Mouse (Mus musculus) gastrocnemius, postnatal 14 days (tissue): ENCODE results near the gene Nefh. TPM values are rescaled to one million over a fixed set of nuclear protein-coding genes. Genes with fewer than 3 reads are reported as not detected.

Experiments
- DNase-seq: peaks from one replicate; pipeline ENCODE4 v3.0.0; 2021; ENCODE audit warnings: mixed read lengths
- intact Hi-C: fragments of 180-260 bp; cut with DNase I; formaldehyde crosslinking; loops from one replicate; pipeline ENCODE4 v1.15.1; 2025; ENCODE audit warnings: low total_unique reads
- long read RNA-seq, 2 experiments: library from polyadenylated mRNA; stranded (forward); transcript quantifications; one replicate each; pipeline ENCODE4 v2.0.0; 2021
- total RNA-seq, 2 experiments: library from RNA; stranded (reverse); gene quantifications; 2 replicates each; pipeline ENCODE4 v1.2.3; 2021

Nefh gene
- under 1 TPM; 0.13 to 0.21 TPM for total RNA-seq
- long read RNA-seq, experiment 1, partial matches to known transcripts, result 0 of 1 reads
- long read RNA-seq, experiment 1, other reads (novel, unspliced or antisense), result 0 of 1 reads
- long read RNA-seq, experiment 2, result 0 reads

DNA sequence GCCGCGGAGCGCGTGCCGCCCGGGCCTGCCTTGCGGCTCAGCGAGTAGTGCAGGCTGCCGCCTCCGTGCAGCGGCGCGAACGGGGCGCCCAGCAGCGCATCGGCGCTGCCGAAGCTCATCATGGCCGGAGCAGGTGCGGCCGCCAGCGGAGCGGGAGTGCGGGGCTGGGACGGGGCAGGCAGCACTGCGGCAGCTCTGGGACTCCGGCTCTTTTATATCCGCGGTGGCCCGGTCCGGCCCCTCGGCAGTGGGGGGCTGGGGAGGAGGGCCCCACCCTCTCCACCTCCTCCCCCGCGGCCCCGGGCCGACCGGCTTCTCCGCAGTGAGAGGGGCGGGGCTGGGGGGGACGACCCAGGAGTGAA is at the start of gene Nefh:
TSS of gene Nefh (minus strand) at position 252 of the 362 bp plus-strand sequence.
- no peak for DNase-seq
- intact Hi-C loops, result no loop called here

DNA sequence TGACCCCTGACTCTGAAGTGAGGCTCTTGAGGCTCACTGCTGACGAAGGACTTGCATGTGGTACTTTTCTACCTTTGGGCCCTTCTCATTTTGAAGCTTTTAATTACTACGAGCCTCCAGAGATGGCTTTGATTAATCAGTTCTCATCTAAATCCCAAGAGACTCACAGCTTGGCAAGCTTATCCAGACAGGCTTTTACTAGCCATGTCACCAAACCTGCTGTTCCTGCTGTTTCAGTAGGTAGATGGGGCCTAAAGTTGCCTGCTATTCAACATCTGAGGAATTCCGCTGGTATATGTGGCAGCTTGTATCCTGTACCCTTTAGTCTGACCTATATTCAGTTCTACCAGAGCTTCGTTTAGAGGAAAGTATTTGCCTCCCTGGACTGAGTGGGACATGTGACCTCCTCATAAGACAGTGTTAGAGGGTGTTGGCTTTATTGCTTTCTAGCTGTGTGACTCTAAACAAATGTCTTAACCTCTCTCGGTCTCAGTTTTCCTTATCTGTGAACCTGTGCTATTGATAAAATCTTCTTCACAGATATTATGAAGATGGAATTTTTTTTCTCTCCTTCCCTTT is 48.8 kb upstream of the Nefh start:
- intact Hi-C loops, result no loop called here
- DNase-seq, result no peak

GRCm38 (mm10) chr11:4995676-4996075 is 47.8 kb upstream of the Nefh start:
- intact Hi-C loops, result no loop called here
- DNase-seq, result no peak

- no peak for DNase-seq
- intact Hi-C loops, result no loop called here
These were observed 44.6 kb upstream of the Nefh start for GRCm38 (mm10) chr11:4992471-4992870.

DNA sequence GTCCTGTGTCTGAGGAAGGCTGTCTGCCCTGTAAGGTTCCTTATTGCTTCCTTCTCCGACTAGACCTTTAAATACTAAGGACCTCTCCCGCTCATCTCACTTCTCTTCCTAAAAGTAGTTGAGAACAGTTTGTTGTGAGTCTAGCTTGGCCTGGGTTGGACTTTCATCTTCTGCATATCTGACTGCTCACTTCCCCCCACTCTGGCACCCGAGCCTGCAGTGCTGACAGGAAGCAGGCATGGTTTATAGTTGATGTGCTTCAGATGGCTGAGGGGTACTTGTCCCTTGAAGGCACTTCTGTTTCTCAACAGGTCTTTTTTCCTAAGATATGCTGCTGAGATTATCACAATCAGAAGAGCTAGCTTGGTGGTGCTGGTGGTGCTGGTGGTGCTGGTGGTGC is 41.3 kb upstream of the Nefh start:
- intact Hi-C loops, result no loop called here
- no peak for DNase-seq

DNA sequence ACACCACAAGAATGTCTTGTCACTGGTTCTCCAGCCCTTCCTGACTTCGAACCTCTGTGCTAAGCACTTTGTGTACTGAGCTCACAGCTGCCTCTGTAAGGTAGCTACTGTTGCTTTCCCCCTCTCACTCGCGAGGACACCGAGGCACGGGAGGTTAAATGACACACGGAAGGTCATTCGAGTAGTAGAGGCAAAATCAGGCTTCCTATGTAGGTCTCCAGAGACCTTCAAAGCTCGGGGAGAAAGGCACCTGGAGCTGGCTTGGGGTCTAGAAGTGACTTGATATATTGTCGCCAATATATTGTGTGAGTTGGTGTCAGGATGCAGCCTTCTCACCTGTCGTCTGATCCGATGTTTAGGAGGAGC is 39.6 kb upstream of the Nefh start:
- intact Hi-C loops, result no loop called here
- DNase-seq, result no peak

GRCm38 (mm10) chr11:4986695-4987486 is 39.0 kb upstream of the Nefh start, which contains the start of gene Ap1b1:
Ap1b1 (plus strand) TSS chr11:4986824.
- peak; percentile 92 for DNase-seq
- intact Hi-C loops, result no loop called here

DNA sequence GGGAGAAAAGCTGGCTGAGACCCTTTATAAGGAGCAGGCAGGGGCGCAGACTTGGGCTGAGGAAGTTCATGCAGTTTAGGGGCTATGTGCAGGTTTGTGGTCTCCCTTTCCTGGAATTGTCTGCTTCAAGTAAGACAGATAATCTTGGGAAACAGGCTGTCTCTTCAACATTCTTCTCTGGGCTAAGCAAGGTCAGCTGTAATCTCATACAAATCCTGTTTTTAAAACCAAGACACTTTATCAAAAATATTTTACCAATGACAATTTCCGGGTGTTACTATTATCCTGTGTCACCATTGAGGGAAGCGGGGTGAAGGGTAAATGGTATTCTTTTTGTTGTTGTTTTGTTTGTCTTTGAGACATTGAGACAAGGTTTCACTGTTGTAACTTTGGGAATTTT is 36.9 kb upstream of the Nefh start:
- DNase-seq, result no peak
- intact Hi-C loops, result no loop called here

DNA sequence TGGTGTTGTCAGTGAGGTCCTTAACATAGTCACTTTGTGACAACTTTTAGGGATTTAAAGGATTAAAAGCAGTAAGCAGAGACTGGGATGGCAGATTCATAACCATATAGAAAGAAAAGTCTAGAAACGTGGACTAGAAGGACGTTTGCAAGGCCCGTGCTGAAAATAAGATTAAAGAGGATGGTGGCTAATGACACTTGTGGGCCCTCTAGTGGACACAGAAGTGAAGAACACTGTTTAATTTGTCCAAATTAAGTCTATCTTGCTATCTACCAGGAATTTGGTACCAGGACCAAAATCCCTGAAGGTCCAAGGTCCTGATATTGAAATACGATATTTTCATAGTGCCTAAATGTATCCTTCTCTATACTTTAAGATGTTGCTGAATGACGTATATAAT is 36.4 kb upstream of the Nefh start:
- intact Hi-C loops, result no loop called here
- DNase-seq, result no peak

DNA sequence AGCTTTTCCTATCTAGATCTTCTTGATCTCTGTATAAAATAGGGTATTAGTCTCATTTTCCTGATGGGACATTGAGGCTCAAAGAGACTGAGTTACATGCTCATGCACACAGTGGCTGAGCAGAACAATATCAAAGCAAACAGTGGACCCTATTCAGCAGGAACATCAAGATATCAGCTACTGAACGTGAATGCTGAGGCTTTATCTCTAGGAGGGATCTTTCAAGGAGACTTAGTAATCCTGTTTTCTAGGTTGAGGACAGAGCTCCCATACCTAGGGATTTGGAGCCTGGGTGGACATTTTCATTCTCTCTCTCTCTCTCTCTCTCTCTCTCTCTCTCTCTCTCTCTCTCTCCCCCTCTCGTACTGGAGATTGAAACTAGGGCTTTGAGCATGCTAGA is 35.7 kb upstream of the Nefh start:
- intact Hi-C loops, result no loop called here
- DNase-seq, result no peak

- intact Hi-C loops, result no loop called here
- no peak for DNase-seq
These were observed 35.1 kb upstream of the Nefh start for GRCm38 (mm10) chr11:4983010-4983409.

DNA sequence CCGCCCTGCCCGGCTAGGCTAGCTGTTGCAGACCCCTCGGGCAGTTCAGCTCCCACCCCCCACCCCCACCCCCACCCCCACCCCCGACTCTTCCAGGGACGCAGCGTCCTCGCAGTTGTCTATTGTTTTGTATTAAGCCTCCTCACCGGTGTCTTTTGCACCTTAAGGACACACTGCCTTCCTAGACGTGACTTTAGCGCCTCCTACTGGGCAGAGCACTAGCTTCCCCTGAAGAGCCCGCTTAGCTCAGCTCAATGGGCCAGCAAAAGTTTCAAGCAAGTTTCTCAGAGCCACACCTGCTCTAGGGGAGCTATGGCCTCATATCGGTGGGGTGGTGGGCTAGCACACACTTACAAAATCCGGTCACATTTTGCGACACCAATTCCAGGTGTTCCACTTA is 27.8 kb upstream of the Nefh start:
- peak; percentile 68 for DNase-seq
- intact Hi-C loops, result loop anchor here (5.0 kb wide), 1 partner anchor 58 kb away; no protein-coding TSS in a partner anchor

DNA sequence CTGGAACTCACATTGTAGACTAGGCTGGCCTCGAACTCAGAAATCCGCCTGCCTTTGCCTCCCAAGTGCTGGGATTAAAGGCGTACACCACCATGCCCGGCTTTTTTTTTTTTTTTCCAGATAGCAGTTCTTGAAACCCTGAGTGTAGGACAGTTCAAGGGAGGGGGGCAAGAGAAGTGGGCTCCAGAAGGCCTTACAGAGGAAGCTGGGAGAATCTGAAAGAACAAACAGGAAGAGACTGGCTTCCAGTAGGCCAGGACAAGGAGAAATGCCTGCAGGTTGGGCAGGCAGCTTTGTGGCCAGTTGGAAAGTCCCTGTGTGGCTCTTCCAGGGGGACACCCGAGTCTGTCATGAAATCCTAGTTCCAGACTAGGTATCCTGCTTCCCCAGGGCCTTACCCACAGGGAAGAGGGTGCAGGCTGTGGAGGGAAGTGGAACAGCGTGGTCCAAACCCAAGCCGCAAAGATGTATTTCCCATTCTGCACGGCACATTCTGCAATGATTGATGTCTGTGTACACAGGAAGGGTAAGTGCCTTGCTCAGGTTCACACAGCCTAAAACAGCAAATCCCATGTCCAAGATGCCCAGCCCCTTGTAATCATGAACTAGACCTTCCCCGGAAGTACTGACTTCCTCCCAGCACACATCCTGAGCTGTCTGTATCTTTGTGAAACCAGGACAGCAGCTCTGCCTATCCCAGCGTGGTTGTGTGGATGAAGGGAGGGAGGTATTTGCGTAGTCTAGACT is 26.7 kb upstream of the Nefh start:
- intact Hi-C loops, result loop anchor here (5.0 kb wide), 1 partner anchor 57 kb away; no protein-coding TSS in a partner anchor
- DNase-seq, result no peak

DNA sequence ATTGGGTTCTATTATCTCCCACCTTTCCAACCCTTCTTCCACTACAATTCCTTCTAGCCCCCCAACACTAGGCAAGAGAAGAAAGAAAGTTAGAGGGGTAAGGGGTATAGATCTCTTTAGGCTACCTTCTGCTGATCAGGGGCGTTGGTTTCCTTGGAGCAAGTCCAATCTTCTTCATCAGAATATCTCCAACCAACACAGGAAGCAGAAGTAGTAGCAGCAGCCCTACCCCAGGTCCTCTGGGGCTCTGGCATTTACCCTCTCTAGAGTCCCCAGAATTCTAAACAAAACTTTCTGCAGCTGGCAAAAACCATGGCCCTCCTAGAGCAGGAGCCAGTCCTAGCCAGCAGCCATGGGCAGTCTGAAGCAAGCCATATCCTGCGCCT is 26.0 kb upstream of the Nefh start:
- DNase-seq, result no peak
- intact Hi-C loops, result no loop called here

GRCm38 (mm10) chr11:4972967-4973870 is 25.4 kb upstream of the Nefh start:
- intact Hi-C loops, result no loop called here

GRCm38 (mm10) chr11:4968376-4968775 is 20.5 kb upstream of the Nefh start:
- intact Hi-C loops, result loop anchor here (5.0 kb wide), 1 partner anchor 46 kb away; no protein-coding TSS in a partner anchor
- peak; percentile 41 for DNase-seq

More at GRCm38 (mm10) chr11:4972967-4973870, 25.4 kb upstream of the Nefh start:
- DNase-seq, result peak; percentile 40

GRCm38 (mm10) chr11:4967549-4967948 is 19.7 kb upstream of the Nefh start:
- intact Hi-C loops, result loop anchor here (5.0 kb wide), 1 partner anchor 45 kb away; no protein-coding TSS in a partner anchor
- DNase-seq, result no peak

DNA sequence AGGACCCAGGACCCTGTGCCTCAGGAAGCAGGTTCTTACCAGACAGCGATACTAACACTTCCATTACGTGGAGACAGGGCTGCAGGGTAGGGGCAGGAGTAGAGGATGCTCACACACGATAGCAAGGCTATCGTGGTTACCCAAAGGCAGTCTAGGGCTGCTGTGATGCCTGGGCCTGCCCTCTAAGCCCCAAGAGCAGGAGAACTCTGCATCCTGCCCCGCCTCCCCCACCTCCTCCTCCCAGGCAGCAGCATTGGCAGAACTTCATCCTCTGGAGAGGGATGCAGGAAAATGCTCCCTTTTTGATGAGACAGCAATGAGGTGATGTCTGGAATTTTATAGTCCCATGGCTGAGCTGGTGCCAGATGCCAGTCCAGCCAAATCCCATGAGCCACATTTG is 19.0 kb upstream of the Nefh start:
- intact Hi-C loops, result loop anchor here (5.0 kb wide), 1 partner anchor 45 kb away; no protein-coding TSS in a partner anchor
- DNase-seq, result no peak

GRCm38 (mm10) chr11:4966325-4966724 is 18.5 kb upstream of the Nefh start:
- intact Hi-C loops, result loop anchor here (5.0 kb wide), 1 partner anchor 44 kb away; no protein-coding TSS in a partner anchor
- no peak for DNase-seq
